Comparison of ENCODE assay signal across 9 mouse cellular contexts in genomic region chr6:124755306-124755705, GRCm38 (mm10). TPM values are rescaled to one million over a fixed set of nuclear protein-coding genes. Genes with fewer than 3 reads are reported as not detected.
A peak's percentile ranks its signal among the peaks of the same experiment; 100 is the strongest.
DNase-seq lines count a peak whose midpoint lies in the region; ATAC-seq and TF ChIP-seq lines count a peak whose summit lies in the region.
"Had no signal": no experiment of that assay in that cellular context is flagged by ENCODE, and none has a peak within 500 bp of the region (broad histone marks: within the 10 kb centered on the region; RNA-seq: fewer than 3 reads in every experiment).

No protein-coding gene starts in this region.

- H3K9me3 ChIP-seq in hindbrain, embryonic 12.5 days (replicated peaks): no peaks in the 10 kb centered on the region
- no peaks in the 10 kb centered on the region for H3K9me3 ChIP-seq in midbrain, embryonic 13.5 days

- H3K4me3 ChIP-seq in kidney, adult 2 months (ENCODE audit: insufficient read depth, low read depth, low read length): peak overlapping the region; percentile 91
- peak overlapping the region; percentile 91 for H3K4me3 ChIP-seq in hindbrain, embryonic 12.5 days
- H3K4me3 ChIP-seq in midbrain, embryonic 13.5 days (replicated peaks): peak overlapping the region; percentile 84

- no peak for TF ChIP-seq POLR2A in kidney, adult 2 months (IDR thresholded peaks at IDR 0.05; ENCODE audit: low read depth, low read length)

- no peak for TF ChIP-seq CTCF in kidney, adult 2 months (conservative IDR thresholded peaks at IDR 0.05; ENCODE audit: insufficient read depth, insufficient read length, low read depth, low read length)

- H3K27ac ChIP-seq in kidney, adult 2 months (ENCODE audit: insufficient read depth, low read depth, low read length): peak overlapping the region; percentile 79
- peak overlapping the region; percentile 98 for H3K27ac ChIP-seq in hindbrain, embryonic 12.5 days
- peak overlapping the region; percentile 98 for H3K27ac ChIP-seq in midbrain, embryonic 13.5 days

- H3K36me3 ChIP-seq in kidney, adult 2 months (ENCODE audit: control insufficient read depth, insufficient read depth, low read length): no peaks in the 10 kb centered on the region
- H3K36me3 ChIP-seq in hindbrain, embryonic 12.5 days: 0 out of 2 replicates have a peak, but pooled peaks cover 3% of the 10 kb centered on the region
- H3K36me3 ChIP-seq in midbrain, embryonic 13.5 days: no peaks in the 10 kb centered on the region; the same call in 1 of the 2 replicates

- ATAC-seq in hindbrain, embryonic 12.5 days (ENCODE audit: low FRiP score): no peak
- no peak for ATAC-seq in midbrain, embryonic 13.5 days

- intact Hi-C loops in left cerebral cortex, postnatal 14 days (cut with DNase I): no loop called here

- peak overlapping the region; percentile 98 for H3K9ac ChIP-seq in hindbrain, embryonic 12.5 days
- peak overlapping the region; percentile 95 for H3K9ac ChIP-seq in midbrain, embryonic 13.5 days (replicated peaks)

- no peaks in the 10 kb centered on the region for H3K27me3 ChIP-seq in kidney, adult 2 months (replicated peaks; ENCODE audit: control insufficient read depth, insufficient read depth, low read length)
- no peaks in the 10 kb centered on the region for H3K27me3 ChIP-seq in hindbrain, embryonic 12.5 days
- no peaks in the 10 kb centered on the region for H3K27me3 ChIP-seq in midbrain, embryonic 13.5 days
- H3K27me3 ChIP-seq: Patski had no signal

- 3% methylated on average over 3 of the region's 3 CpGs for WGBS in kidney, adult 2 months
- 3% methylated on average over 3 of the region's 3 CpGs for WGBS in hindbrain, embryonic 12.5 days
- WGBS in midbrain, embryonic 13.5 days: 0% methylated on average over 3 of the region's 3 CpGs

- DNase-seq in kidney, adult 2 months: no peak
- no peak for DNase-seq in kidney, adult 18-20 months
- DNase-seq in adipocyte (ENCODE audit: low spot score): peak; percentile 64
- no peak for DNase-seq in left cerebral cortex, postnatal 14 days (ENCODE audit: low spot score in 2 of 2)
- DNase-seq in cerebellum, adult 11 months: no peak
- DNase-seq in cerebellum, postnatal 14 days: no peak

- peaks cover 22% of the 10 kb centered on the region for H3K4me1 ChIP-seq in kidney, adult 2 months (ENCODE audit: control insufficient read depth, insufficient read depth, low read length)
- H3K4me1 ChIP-seq in hindbrain, embryonic 12.5 days: peaks cover 42% of the 10 kb centered on the region
- H3K4me1 ChIP-seq in midbrain, embryonic 13.5 days (replicated peaks): peaks cover 55% of the 10 kb centered on the region

- peak overlapping the region; percentile 73 for H3K4me2 ChIP-seq in hindbrain, embryonic 12.5 days (replicated peaks)
- H3K4me2 ChIP-seq in midbrain, embryonic 13.5 days (replicated peaks): peak overlapping the region; percentile 79

RNA-seq across cellular contexts. Expression of gene Gm45234, which starts 0.5 kb away (rescaled TPM):
- not detected in 2 replicates for polyA plus RNA-seq in kidney, adult 2 months (2012; rRNA removed)
- not detected in 2 replicates for polyA plus RNA-seq in hindbrain, embryonic 12.5 days (2016; fragmentation: Nextera tagmentation; extraction: Ambion mirVana)
- not detected in 2 replicates for polyA plus RNA-seq in midbrain, embryonic 13.5 days (2015; fragmentation: Nextera tagmentation; extraction: Ambion mirVana)
- total RNA-seq in left cerebral cortex, postnatal 14 days (2021): not detected

RNA-seq across cellular contexts. Expression of gene Atn1, which starts 1.0 kb away (rescaled TPM):
- 49.1 and 65.4 TPM in 2 replicates for polyA plus RNA-seq in kidney, adult 2 months (2012; rRNA removed)
- 20.3 and 20.6 TPM in 2 replicates for polyA plus RNA-seq in hindbrain, embryonic 12.5 days (2016; fragmentation: Nextera tagmentation; extraction: Ambion mirVana)
- polyA plus RNA-seq in midbrain, embryonic 13.5 days (2015; fragmentation: Nextera tagmentation; extraction: Ambion mirVana): 21.5 and 25.4 TPM in 2 replicates
- total RNA-seq in left cerebral cortex, postnatal 14 days (2021): 100 to 1,000 TPM; 147 to 166 TPM

RNA-seq across cellular contexts. Expression of gene Grcc10, which starts 14.1 kb away (rescaled TPM):
- 387 and 474 TPM in 2 replicates for polyA plus RNA-seq in kidney, adult 2 months (2012; rRNA removed)
- 519 and 565 TPM in 2 replicates for polyA plus RNA-seq in hindbrain, embryonic 12.5 days (2016; fragmentation: Nextera tagmentation; extraction: Ambion mirVana)
- polyA plus RNA-seq in midbrain, embryonic 13.5 days (2015; fragmentation: Nextera tagmentation; extraction: Ambion mirVana): 710 and 725 TPM in 2 replicates
- 100 to 1,000 TPM; 294 to 301 TPM for total RNA-seq in left cerebral cortex, postnatal 14 days (2021)

RNA-seq across cellular contexts. Expression of gene Eno2, which starts 14.2 kb away (rescaled TPM):
- 2.6 and 3.2 TPM in 2 replicates for polyA plus RNA-seq in kidney, adult 2 months (2012; rRNA removed)
- 18.7 and 19.6 TPM in 2 replicates for polyA plus RNA-seq in hindbrain, embryonic 12.5 days (2016; fragmentation: Nextera tagmentation; extraction: Ambion mirVana)
- polyA plus RNA-seq in midbrain, embryonic 13.5 days (2015; fragmentation: Nextera tagmentation; extraction: Ambion mirVana): 27.5 and 29.7 TPM in 2 replicates
- total RNA-seq in left cerebral cortex, postnatal 14 days (2021): 100 to 1,000 TPM; 719 to 758 TPM

RNA-seq across cellular contexts. Expression of gene Ptpn6, which starts 16.8 kb away (rescaled TPM):
- polyA plus RNA-seq in kidney, adult 2 months (2012; rRNA removed): 21.5 and 31.7 TPM in 2 replicates
- 5.6 TPM in 2 replicates for polyA plus RNA-seq in hindbrain, embryonic 12.5 days (2016; fragmentation: Nextera tagmentation; extraction: Ambion mirVana)
- 3.4 and 4.1 TPM in 2 replicates for polyA plus RNA-seq in midbrain, embryonic 13.5 days (2015; fragmentation: Nextera tagmentation; extraction: Ambion mirVana)
- 1 to 10 TPM; 3.6 to 4.0 TPM for total RNA-seq in left cerebral cortex, postnatal 14 days (2021)
